Mouse (Mus musculus) granulocyte monocyte progenitor cell, adult 5-6 weeks (primary cell): ENCODE measurements around the gene Rps3. TPM values are rescaled to one million over a fixed set of nuclear protein-coding genes. Genes with fewer than 3 reads are reported as not detected.

Source experiments
- ATAC-seq: replicated peaks from 2 replicates; pipeline ENCODE4 v1.8.0; 2016; ENCODE audit warnings: mild to moderate bottlenecking, moderate TSS enrichment, inconsistent platforms; ENCODE audit not compliant: poor library complexity, severe bottlenecking
- total RNA-seq, 2 experiments: library from RNA; stranded (forward) in 1 of 2; stranded (reverse) in 1 of 2; fragments of 200-712, 200-1000 nt in 1 of 2; fragments of >200 nt in 1 of 2; fragmentation: Nextera tagmentation in 1 of 2; gene quantifications; 2 replicates each; pipeline ENCODE4 v1.2.3; 2014 to 2017

Rps3 gene
- total RNA-seq, 2 experiments from 2014 or later, result 1,410 to 2,293 TPM

- no peak for ATAC-seq
Measured at GRCm38 (mm10) chr7:99477235-99477634, 6.3 kb downstream of the Rps3 start.

- no peak for ATAC-seq
Measured at GRCm38 (mm10) chr7:99476558-99477114, 6.9 kb downstream of the Rps3 start.

- no peak for ATAC-seq
Measured at GRCm38 (mm10) chr7:99475562-99475911, 8.0 kb downstream of the Rps3 start.

- ATAC-seq, result no peak
Measured at GRCm38 (mm10) chr7:99474836-99475561, 8.5 kb downstream of the Rps3 start.

GRCm38 (mm10) chr7:99473638-99474407, 9.7 kb downstream of the Rps3 start:
- ATAC-seq, result no peak

GRCm38 (mm10) chr7:99471578-99471977, 12.0 kb downstream of the Rps3 start:
- ATAC-seq, result no peak

- peak; percentile 45 for ATAC-seq
Measured at GRCm38 (mm10) chr7:99469680-99470405, 13.7 kb downstream of the Rps3 start.

GRCm38 (mm10) chr7:99468283-99469132, 15.0 kb downstream of the Rps3 start:
- ATAC-seq, result peak; percentile 52

GRCm38 (mm10) chr7:99467916-99468282, 15.6 kb downstream of the Rps3 start:
- peak; percentile 53 for ATAC-seq

- no peak for ATAC-seq
Measured at GRCm38 (mm10) chr7:99465811-99466210, 17.7 kb downstream of the Rps3 start, which contains the start of gene Klhl35. Klhl35 (plus strand) TSS chr7:99466004.

- no peak for ATAC-seq
Measured at GRCm38 (mm10) chr7:99463120-99463519, 20.4 kb downstream of the Rps3 start.

- no peak for ATAC-seq
Measured at GRCm38 (mm10) chr7:99459888-99460652, 23.5 kb downstream of the Rps3 start.

- no peak for ATAC-seq
Measured at GRCm38 (mm10) chr7:99458849-99459248, 24.7 kb downstream of the Rps3 start.

GRCm38 (mm10) chr7:99454044-99454443, 29.5 kb downstream of the Rps3 start:
- ATAC-seq, result no peak

GRCm38 (mm10) chr7:99452859-99453258, 30.7 kb downstream of the Rps3 start:
- no peak for ATAC-seq

GRCm38 (mm10) chr7:99450703-99451102, 32.8 kb downstream of the Rps3 start:
- ATAC-seq, result peak; percentile 69

- ATAC-seq, result no peak
Measured at GRCm38 (mm10) chr7:99449751-99450150, 33.8 kb downstream of the Rps3 start.

- peak; percentile 50 for ATAC-seq
Measured at GRCm38 (mm10) chr7:99449063-99449462, 34.5 kb downstream of the Rps3 start.

GRCm38 (mm10) chr7:99448619-99449018, 34.9 kb downstream of the Rps3 start:
- 0 out of 2 replicates have a peak, but pooled peaks have one; percentile 7 for ATAC-seq
